Mouse (Mus musculus) CH12.LX (cell line): ENCODE measurements around the gene Rtp3. TPM values are rescaled to one million over a fixed set of nuclear protein-coding genes. Genes with fewer than 3 reads are reported as not detected.

Experiments
- DNase-seq: peaks from one replicate; pipeline ENCODE4 v3.0.0-alpha.2; 2013; ENCODE audit errors: extremely low read depth
- H3K27ac ChIP-seq: 2 replicates; pipeline ENCODE4 v1.5.1; 2012; ENCODE audit warnings: low read depth, mild to moderate bottlenecking, control low read depth, moderate library complexity; ENCODE audit not compliant: insufficient read depth
- H3K27me3 ChIP-seq: replicated peaks from 2 replicates; pipeline ENCODE3; 2012; ENCODE audit warnings: inconsistent platforms
- H3K36me3 ChIP-seq, 2 experiments: replicated peaks in 1 of 2; 2 replicates each; pipeline versions ENCODE3 to v1.6.1; 2012; ENCODE audit warnings: inconsistent platforms in 1 of 2, low read length in 1 of 2, mild to moderate bottlenecking in 1 of 2, mixed read lengths in 1 of 2, moderate library complexity in 1 of 2; ENCODE audit not compliant: control insufficient read depth in 1 of 2, insufficient read depth in 1 of 2
- H3K4me1 ChIP-seq, 2 experiments: 2 replicates each; pipeline ENCODE4 v1.6.1; 2012; ENCODE audit warnings: inconsistent platforms in 1 of 2, moderate library complexity in 1 of 2; ENCODE audit not compliant: insufficient read depth in 2 of 2, control insufficient read depth in 1 of 2
- H3K4me2 ChIP-seq: 2 replicates; pipeline ENCODE4 v1.6.1; 2012; ENCODE audit warnings: low read depth, mild to moderate bottlenecking, control low read depth; ENCODE audit not compliant: poor library complexity, insufficient read depth, severe bottlenecking
- H3K4me3 ChIP-seq, 3 experiments: fragments of 150-350 bp in 1 of 3; sonication (generic) in 1 of 3; replicated peaks in 1 of 3; 2 replicates each; pipeline versions ENCODE3 to v1.5.1; 2011 to 2012; ENCODE audit warnings: low read depth in 2 of 3, low read length in 2 of 3, mild to moderate bottlenecking in 2 of 3, moderate library complexity in 2 of 3, control low read depth in 1 of 3, improper control_type of control experiment in 1 of 3, inconsistent platforms in 1 of 3, mixed read lengths in 1 of 3; ENCODE audit not compliant: poor library complexity in 1 of 3
- H3K79me2 ChIP-seq: replicated peaks from 2 replicates; pipeline ENCODE4 v1.6.1; 2012; ENCODE audit warnings: mild to moderate bottlenecking, moderate library complexity; ENCODE audit not compliant: control insufficient read depth, poor library complexity, insufficient read depth, severe bottlenecking; ENCODE audit errors: extremely low read depth
- H3K9ac ChIP-seq: 2 replicates; pipeline ENCODE4 v1.6.1; 2012; ENCODE audit warnings: low read depth, mild to moderate bottlenecking, control low read depth, moderate library complexity; ENCODE audit not compliant: insufficient read depth
- H3K9me3 ChIP-seq: replicated peaks from 2 replicates; pipeline ENCODE3; 2012; ENCODE audit warnings: low read length, inconsistent platforms, mixed read lengths
- BHLHE40 ChIP-seq: IDR thresholded peaks from 2 replicates; pipeline ENCODE4 v1.6.1; 2011; ENCODE audit warnings: mild to moderate bottlenecking, low read depth, low read length, improper control_type of control experiment
- CHD2 ChIP-seq: IDR thresholded peaks from 2 replicates; pipeline ENCODE4 v1.6.1; 2011; ENCODE audit warnings: low read length, improper control_type of control experiment
- CTCF ChIP-seq, 2 experiments: IDR thresholded peaks in 1 of 2; conservative IDR thresholded peaks in 1 of 2; 2 replicates each; pipeline ENCODE4 v1.5.1; 2011 to 2012; ENCODE audit warnings: low read depth in 2 of 2, low read length in 2 of 2, improper control_type of control experiment in 1 of 2, inconsistent platforms in 1 of 2, mild to moderate bottlenecking in 1 of 2, moderate library complexity in 1 of 2
- E2F4 ChIP-seq: IDR thresholded peaks from 2 replicates; pipeline ENCODE4 v1.6.1; 2011; ENCODE audit warnings: low read depth, low read length, improper control_type of control experiment; ENCODE audit not compliant: insufficient replicate concordance
- EP300 ChIP-seq: IDR thresholded peaks from 2 replicates; pipeline ENCODE4 v1.6.1; 2011; ENCODE audit warnings: low read length, improper control_type of control experiment
- HCFC1 ChIP-seq: IDR thresholded peaks from 2 replicates; pipeline ENCODE4 v1.6.1; 2012; ENCODE audit warnings: low read depth, mild to moderate bottlenecking, inconsistent platforms, low read length, improper control_type of control experiment
- IRF4 ChIP-seq: IDR thresholded peaks from 2 replicates; pipeline ENCODE4 v1.6.1; 2014; ENCODE audit warnings: low read depth, mild to moderate bottlenecking, inconsistent platforms, low read length, improper control_type of control experiment
- KAT2A ChIP-seq: IDR thresholded peaks from 2 replicates; pipeline ENCODE4 v1.6.1; 2012; ENCODE audit warnings: low read length, improper control_type of control experiment, inconsistent platforms; ENCODE audit not compliant: insufficient replicate concordance
- MAFK ChIP-seq: IDR thresholded peaks from 2 replicates; pipeline ENCODE4 v1.6.1; 2011; ENCODE audit warnings: low read length, improper control_type of control experiment; ENCODE audit not compliant: insufficient replicate concordance
- MAX ChIP-seq: IDR thresholded peaks from 2 replicates; pipeline ENCODE4 v1.6.1; 2011; ENCODE audit warnings: low read length, improper control_type of control experiment
- MAZ ChIP-seq: IDR thresholded peaks from 2 replicates; pipeline ENCODE4 v1.6.1; 2012; ENCODE audit warnings: low read depth, mild to moderate bottlenecking, inconsistent platforms, low read length, improper control_type of control experiment, moderate library complexity
- MEF2A ChIP-seq: IDR thresholded peaks from 2 replicates; pipeline ENCODE4 v1.6.1; 2014; ENCODE audit warnings: low read depth, mild to moderate bottlenecking, inconsistent platforms, low read length, improper control_type of control experiment, borderline replicate concordance
- NELFE ChIP-seq: IDR thresholded peaks from 2 replicates; pipeline ENCODE4 v1.6.1; 2011; ENCODE audit warnings: low read depth, low read length, improper control_type of control experiment
- NRF1 ChIP-seq: IDR thresholded peaks from 2 replicates; pipeline ENCODE4 v1.6.1; 2014; ENCODE audit warnings: low read depth, mild to moderate bottlenecking, inconsistent platforms, low read length, improper control_type of control experiment, moderate library complexity
- POLR2A ChIP-seq: IDR thresholded peaks from 2 replicates; pipeline ENCODE4 v1.6.1; 2011; ENCODE audit warnings: low read depth, mild to moderate bottlenecking, improper control_type of control experiment, low read length
- POLR2AphosphoS2 ChIP-seq: IDR thresholded peaks from 2 replicates; pipeline ENCODE4 v1.6.1; 2011; ENCODE audit warnings: low read depth, low read length, improper control_type of control experiment
- RAD21 ChIP-seq: IDR thresholded peaks from 2 replicates; pipeline ENCODE4 v1.6.1; 2011; ENCODE audit warnings: low read depth, mild to moderate bottlenecking, low read length, improper control_type of control experiment, moderate library complexity
- SMC3 ChIP-seq: IDR thresholded peaks from 2 replicates; pipeline ENCODE4 v1.6.1; 2011; ENCODE audit warnings: low read depth, low read length, improper control_type of control experiment
- TBP ChIP-seq: conservative IDR thresholded peaks from 2 replicates; pipeline ENCODE4 v1.6.1; 2011; ENCODE audit warnings: low read depth, low read length, improper control_type of control experiment
- TCF12 ChIP-seq: IDR thresholded peaks from 2 replicates; pipeline ENCODE4 v1.6.1; 2014; ENCODE audit warnings: low read depth, mild to moderate bottlenecking, inconsistent platforms, low read length, improper control_type of control experiment
- UBTF ChIP-seq: IDR thresholded peaks from 2 replicates; pipeline ENCODE4 v1.6.1; 2012; ENCODE audit warnings: low read depth, mild to moderate bottlenecking, inconsistent platforms, low read length, improper control_type of control experiment, moderate library complexity
- USF2 ChIP-seq: conservative IDR thresholded peaks from 2 replicates; pipeline ENCODE4 v1.6.1; 2011; ENCODE audit warnings: low read depth, low read length, improper control_type of control experiment
- ZKSCAN1 ChIP-seq: IDR thresholded peaks from 2 replicates; pipeline ENCODE4 v1.6.1; 2012; ENCODE audit warnings: low read depth, inconsistent platforms, low read length, improper control_type of control experiment, borderline replicate concordance
- ZNF384 ChIP-seq: IDR thresholded peaks from 2 replicates; pipeline ENCODE4 v1.6.1; 2012; ENCODE audit warnings: low read depth, low read length, improper control_type of control experiment, inconsistent platforms
- dilution Hi-C: fragments of 300-500 bp; cut with MboI; formaldehyde crosslinking; loops from 2 replicates; pipeline ENCODE4 v1.14.3; 2020; ENCODE audit warnings: low sequenced_read_pairs; ENCODE audit not compliant: extremely low pct_unique_long_range_greater_than_20kb, extremely low pct_ligation_motif_present
- in situ Hi-C: fragments of 300-500 bp; cut with MboI; formaldehyde crosslinking; loops from 3 replicates; pipeline ENCODE4 v1.14.3; 2019; ENCODE audit warnings: low sequenced_read_pairs, low pct_ligation_motif_present, low pct_unique_long_range_greater_than_20kb, mixed read lengths
- polyA plus RNA-seq: library from polyadenylated mRNA; unstranded; fragments of >175 nt; gene quantifications from 2 replicates; pipeline ENCODE4 v1.2.1, GENCODE M21; 2012; ENCODE audit warnings: low read depth; ENCODE audit not compliant: insufficient read length
- total RNA-seq, 2 experiments: library from RNA; depleted of rRNA; stranded (reverse); fragments of 300-350 nt in 1 of 2; fragments of >200 nt in 1 of 2; gene quantifications; 2 replicates each; pipeline ENCODE4 v1.2.3; 2012 to 2014

Gene Rtp3
- total and polyA plus RNA-seq, 3 experiments: not detected

- TF ChIP-seq NRF1: no peak
- TF ChIP-seq MAFK: peak; percentile 63; the same call in 1 of the 2 replicates
- no peak for TF ChIP-seq CTCF (conservative IDR thresholded peaks at IDR 0.05 in 1 of 2, IDR thresholded peaks at IDR 0.05 in 1 of 2; ENCODE audit: low read depth in 2 of 2, low read length in 2 of 2)
- no peak for TF ChIP-seq NELFE
- TF ChIP-seq ZNF384: no peak
- TF ChIP-seq TBP: no peak
- no peak for TF ChIP-seq SMC3
- no peak for TF ChIP-seq E2F4
- TF ChIP-seq KAT2A: no peak
- TF ChIP-seq USF2: no peak
- no peak for TF ChIP-seq HCFC1
- TF ChIP-seq EP300: no peak
- no peak for TF ChIP-seq UBTF
Observed at GRCm38 (mm10) chr9:111003279-111003678, 12.9 kb upstream of the Rtp3 start (continued).

- H3K27ac ChIP-seq: no peak overlapping the region
- no peaks in the 10 kb centered on the region for H3K27me3 ChIP-seq
- no peak overlapping the region for H3K9ac ChIP-seq
- no peaks in the 10 kb centered on the region for H3K36me3 ChIP-seq
- no peak for DNase-seq
- H3K4me3 ChIP-seq: no peak overlapping the region
- H3K4me2 ChIP-seq: no peak overlapping the region
- no peaks in the 10 kb centered on the region for H3K9me3 ChIP-seq
- dilution Hi-C loops (no loop called here), in situ Hi-C loops (no loop called here)
- peaks cover 7 to 34% of the 10 kb centered on the region in 2 experiments for H3K4me1 ChIP-seq
- no peaks in the 10 kb centered on the region for H3K79me2 ChIP-seq
- no peak for TF ChIP-seq MAZ
- no peak for TF ChIP-seq CTCF (conservative IDR thresholded peaks at IDR 0.05 in 1 of 2, IDR thresholded peaks at IDR 0.05 in 1 of 2; ENCODE audit: low read depth in 2 of 2, low read length in 2 of 2)
- no peak for TF ChIP-seq RAD21
- TF ChIP-seq POLR2AphosphoS2: no peak
- TF ChIP-seq ZNF384: no peak
- no peak for TF ChIP-seq ZKSCAN1
- TF ChIP-seq IRF4: no peak
- no peak for TF ChIP-seq BHLHE40
- no peak for TF ChIP-seq TBP
- no peak for TF ChIP-seq SMC3
- no peak for TF ChIP-seq POLR2A
- no peak for TF ChIP-seq EP300
- no peak for TF ChIP-seq MAX
- no peak for TF ChIP-seq KAT2A
- no peak for TF ChIP-seq TCF12
- no peak for TF ChIP-seq MEF2A
- TF ChIP-seq CHD2: no peak
Observed at GRCm38 (mm10) chr9:111001621-111002020, 11.2 kb upstream of the Rtp3 start.
